9 mouse cellular contexts compared by ENCODE assay signal in the genomic region with DNA sequence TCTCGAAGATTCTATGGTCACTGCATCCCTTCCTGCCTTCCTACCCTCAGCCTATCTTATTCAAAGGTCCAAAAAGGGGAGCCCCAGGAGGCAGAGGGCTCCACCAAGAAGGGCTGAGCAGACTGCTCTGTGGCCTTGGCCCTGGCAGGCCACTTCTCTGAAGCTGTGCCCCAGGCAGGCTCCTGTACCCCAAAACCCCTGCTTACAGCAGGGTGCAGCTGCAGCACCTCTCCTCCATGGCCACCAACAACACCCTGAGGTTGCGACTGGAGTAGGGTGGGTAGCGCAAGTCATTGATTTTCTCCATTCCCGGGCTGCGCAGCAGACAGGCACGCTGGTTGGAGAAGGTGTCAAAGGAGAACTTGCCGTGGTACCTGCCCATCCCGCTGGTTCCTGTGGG. TPM values are rescaled to one million over a fixed set of nuclear protein-coding genes. Genes with fewer than 3 reads are reported as not detected.
A peak's percentile ranks its signal among the peaks of the same experiment; 100 is the strongest.
DNase-seq lines count a peak whose midpoint lies in the region; ATAC-seq and TF ChIP-seq lines count a peak whose summit lies in the region.
"Had no signal": no experiment of that assay in that cellular context is flagged by ENCODE, and none has a peak within 500 bp of the region (broad histone marks: within the 10 kb centered on the region; RNA-seq: fewer than 3 reads in every experiment).

No protein-coding gene starts in this region.

- no peaks in the 10 kb centered on the region for H3K9me3 ChIP-seq in heart, postnatal 0 days (replicated peaks; ENCODE audit: control insufficient read depth, low read length)
- no peaks in the 10 kb centered on the region for H3K9me3 ChIP-seq in hindbrain, embryonic 12.5 days (replicated peaks)
- no peaks in the 10 kb centered on the region for H3K9me3 ChIP-seq in midbrain, embryonic 12.5 days

- H3K9ac ChIP-seq in heart, postnatal 0 days (replicated peaks; ENCODE audit: low read depth, low read length): 0 out of 2 replicates have a peak overlapping the region, but pooled peaks have one; percentile 61
- peak overlapping the region; percentile 63; the same call in 1 of the 2 replicates for H3K9ac ChIP-seq in hindbrain, embryonic 12.5 days
- H3K9ac ChIP-seq in midbrain, embryonic 12.5 days (replicated peaks): peak overlapping the region; percentile 61; the same call in 1 of the 2 replicates

- ATAC-seq in heart, postnatal 0 days (ENCODE audit: insufficient read depth, low read depth): no peak
- no peak for ATAC-seq in hindbrain, embryonic 12.5 days (ENCODE audit: low FRiP score)
- ATAC-seq in midbrain, embryonic 12.5 days (ENCODE audit: low FRiP score, low read depth): no peak

- H3K4me2 ChIP-seq in heart, postnatal 0 days (ENCODE audit: low read depth, low read length): peak overlapping the region; percentile 81
- H3K4me2 ChIP-seq in hindbrain, embryonic 12.5 days (replicated peaks): peak overlapping the region; percentile 65
- H3K4me2 ChIP-seq in midbrain, embryonic 12.5 days (replicated peaks): peak overlapping the region; percentile 74

- TF ChIP-seq EP300 in heart, postnatal 0 days (IDR thresholded peaks at IDR 0.05; ENCODE audit: low read depth): no peak

- no peak for DNase-seq in heart, postnatal 0 days (ENCODE audit: low spot score)
- DNase-seq in heart, adult 8-10 months (ENCODE audit: low spot score): no peak
- DNase-seq in adrenal gland, adult (ENCODE audit: inconsistent age in 2 of 2, low spot score in 1 of 2): no peak
- no peak for DNase-seq in left cerebral cortex, postnatal 10 days (ENCODE audit: extremely low spot score in 1 of 2, low spot score in 2 of 2)
- DNase-seq in layer of hippocampus, postnatal 10 days (ENCODE audit: low spot score in 2 of 2): no peak
- DNase-seq: gastrocnemius, postnatal 36 days had no signal

- TF ChIP-seq CTCF in heart, postnatal 0 days (IDR thresholded peaks at IDR 0.05; ENCODE audit: low read depth): no peak
- TF ChIP-seq CTCF in bone marrow, adult 2 months (IDR thresholded peaks at IDR 0.05; ENCODE audit: control insufficient read depth, insufficient read depth, low read length): no peak

- H3K36me3 ChIP-seq in heart, postnatal 0 days (replicated peaks; ENCODE audit: control insufficient read depth, insufficient read depth, low read length): peaks cover 27% of the 10 kb centered on the region
- H3K36me3 ChIP-seq in hindbrain, embryonic 12.5 days: peaks cover 26% of the 10 kb centered on the region
- H3K36me3 ChIP-seq in midbrain, embryonic 12.5 days: peaks cover 26% of the 10 kb centered on the region

- H3K27ac ChIP-seq in heart, postnatal 0 days (ENCODE audit: low read depth): peak overlapping the region; percentile 86; the same call in 1 of the 2 replicates
- peak overlapping the region; percentile 58 for H3K27ac ChIP-seq in bone marrow, adult 2 months (ENCODE audit: control insufficient read depth, insufficient read depth, low read depth, low read length, poor library complexity)
- H3K27ac ChIP-seq in hindbrain, embryonic 12.5 days: no peak overlapping the region
- no peak overlapping the region for H3K27ac ChIP-seq in midbrain, embryonic 12.5 days (replicated peaks)

- intact Hi-C loops in left cerebral cortex, postnatal 10 days (cut with DNase I): no loop called here

- TF ChIP-seq POLR2A in bone marrow, adult 2 months (IDR thresholded peaks at IDR 0.05; ENCODE audit: borderline replicate concordance, control insufficient read depth, low read depth, low read length): no peak

- 84% methylated on average over 8 of the region's 8 CpGs for whole genome bisulfite sequencing in heart, postnatal 0 days
- WGBS in bone marrow, adult 2 months: 72% methylated on average over 8 of the region's 8 CpGs
- 89% methylated on average over 8 of the region's 8 CpGs for WGBS in hindbrain, embryonic 12.5 days
- 90% methylated on average over 8 of the region's 8 CpGs for WGBS in midbrain, embryonic 12.5 days

- no peaks in the 10 kb centered on the region for H3K27me3 ChIP-seq in heart, postnatal 0 days (ENCODE audit: control insufficient read depth, insufficient read depth, low read length)
- no peaks in the 10 kb centered on the region for H3K27me3 ChIP-seq in hindbrain, embryonic 12.5 days
- no peaks in the 10 kb centered on the region for H3K27me3 ChIP-seq in midbrain, embryonic 12.5 days

- H3K4me3 ChIP-seq in heart, postnatal 0 days (ENCODE audit: low read depth, low read length): peak overlapping the region; percentile 75
- peak overlapping the region; percentile 78 for H3K4me3 ChIP-seq in bone marrow, adult 2 months (replicated peaks; ENCODE audit: control insufficient read depth, low read depth, low read length)
- H3K4me3 ChIP-seq in hindbrain, embryonic 12.5 days: peak overlapping the region; percentile 74
- peak overlapping the region; percentile 72 for H3K4me3 ChIP-seq in midbrain, embryonic 12.5 days

- H3K4me1 ChIP-seq in heart, postnatal 0 days (ENCODE audit: control insufficient read depth, insufficient read depth): peaks cover 13% of the 10 kb centered on the region
- H3K4me1 ChIP-seq in bone marrow, adult 2 months (ENCODE audit: control insufficient read depth, insufficient read depth, low read length): peaks cover 8% of the 10 kb centered on the region
- peaks cover 19% of the 10 kb centered on the region for H3K4me1 ChIP-seq in hindbrain, embryonic 12.5 days
- peaks cover 17% of the 10 kb centered on the region for H3K4me1 ChIP-seq in midbrain, embryonic 12.5 days

RNA-seq across cellular contexts. Expression of gene Ndufs8, which starts 1.1 kb away (rescaled TPM):
- 506 and 520 TPM in 2 replicates for total RNA-seq in heart, postnatal 0 days (2014; rRNA removed; ENCODE audit: low replicate concordance)
- 681 and 696 TPM in 2 replicates for polyA plus RNA-seq in heart, postnatal 0 days (2015; fragmentation: Nextera tagmentation; extraction: Ambion mirVana)
- total RNA-seq in heart, adult 8-10 months (2022): 100 to 1,000 TPM; 481 to 543 (median 507) TPM
- polyA plus RNA-seq in bone marrow, adult 2 months (2011; ENCODE audit: insufficient read depth, insufficient read length, low replicate concordance, missing spikeins): 41.6 and 58.3 TPM in 2 replicates
- 180 and 207 TPM in 2 replicates for polyA plus RNA-seq in hindbrain, embryonic 12.5 days (2016; fragmentation: Nextera tagmentation; extraction: Ambion mirVana)
- 193 and 210 TPM in 2 replicates for polyA plus RNA-seq in midbrain, embryonic 12.5 days (2016; fragmentation: Nextera tagmentation; extraction: Ambion mirVana)
- total RNA-seq in left cerebral cortex, postnatal 10 days (2021): 100 to 1,000 TPM; 123 to 130 TPM
- total RNA-seq in layer of hippocampus, postnatal 10 days (2021): 100 to 1,000 TPM; 134 to 139 TPM

RNA-seq across cellular contexts. Expression of gene Tcirg1, which starts 6.8 kb away (rescaled TPM):
- 32.1 and 44.9 TPM in 2 replicates for total RNA-seq in heart, postnatal 0 days (2014; rRNA removed; ENCODE audit: low replicate concordance)
- 12.8 and 14.1 TPM in 2 replicates for polyA plus RNA-seq in heart, postnatal 0 days (2015; fragmentation: Nextera tagmentation; extraction: Ambion mirVana)
- 10 to 100 TPM in 2 of 4 experiments, 1 to 10 TPM in 2; 8.5 to 13.9 (median 9.3) TPM for total RNA-seq in heart, adult 8-10 months (2022)
- 116 and 292 TPM in 2 replicates for polyA plus RNA-seq in bone marrow, adult 2 months (2011; ENCODE audit: insufficient read depth, insufficient read length, low replicate concordance, missing spikeins)
- 24.9 and 29.9 TPM in 2 replicates for polyA plus RNA-seq in hindbrain, embryonic 12.5 days (2016; fragmentation: Nextera tagmentation; extraction: Ambion mirVana)
- polyA plus RNA-seq in midbrain, embryonic 12.5 days (2016; fragmentation: Nextera tagmentation; extraction: Ambion mirVana): 16.3 and 18.7 TPM in 2 replicates
- total RNA-seq in left cerebral cortex, postnatal 10 days (2021): 10 to 100 TPM; 14.2 to 22.4 TPM
- total RNA-seq in layer of hippocampus, postnatal 10 days (2021): 10 to 100 TPM; 19.1 to 26.0 TPM

RNA-seq across cellular contexts. Expression of gene Aldh3b1, which starts 15.9 kb away (rescaled TPM):
- total RNA-seq in heart, postnatal 0 days (2014; rRNA removed; ENCODE audit: low replicate concordance): 1.9 and 2.1 TPM in 2 replicates
- 3.1 and 3.2 TPM in 2 replicates for polyA plus RNA-seq in heart, postnatal 0 days (2015; fragmentation: Nextera tagmentation; extraction: Ambion mirVana)
- 1 to 10 TPM in 3 of 4 experiments, under 1 TPM in 1; 0.76 to 2.2 (median 1.6) TPM for total RNA-seq in heart, adult 8-10 months (2022)
- polyA plus RNA-seq in bone marrow, adult 2 months (2011; ENCODE audit: insufficient read depth, insufficient read length, low replicate concordance, missing spikeins): 12.7 and 47.1 TPM in 2 replicates
- 1.0 and 1.2 TPM in 2 replicates for polyA plus RNA-seq in hindbrain, embryonic 12.5 days (2016; fragmentation: Nextera tagmentation; extraction: Ambion mirVana)
- polyA plus RNA-seq in midbrain, embryonic 12.5 days (2016; fragmentation: Nextera tagmentation; extraction: Ambion mirVana): 0.83 and 0.96 TPM in 2 replicates
- 1 to 10 TPM; 1.5 to 1.7 TPM for total RNA-seq in left cerebral cortex, postnatal 10 days (2021)
- total RNA-seq in layer of hippocampus, postnatal 10 days (2021): 1 to 10 TPM; 1.3 to 1.7 TPM

RNA-seq across cellular contexts. Expression of gene Unc93b1, which starts 21.3 kb away (rescaled TPM):
- total RNA-seq in heart, postnatal 0 days (2014; rRNA removed; ENCODE audit: low replicate concordance): 11.9 and 29.6 TPM in 2 replicates
- polyA plus RNA-seq in heart, postnatal 0 days (2015; fragmentation: Nextera tagmentation; extraction: Ambion mirVana): 15.5 and 18.1 TPM in 2 replicates
- 10 to 100 TPM; 11.1 to 19.2 (median 13.7) TPM for total RNA-seq in heart, adult 8-10 months (2022)
- 80.1 and 177 TPM in 2 replicates for polyA plus RNA-seq in bone marrow, adult 2 months (2011; ENCODE audit: insufficient read depth, insufficient read length, low replicate concordance, missing spikeins)
- 8.1 and 8.5 TPM in 2 replicates for polyA plus RNA-seq in hindbrain, embryonic 12.5 days (2016; fragmentation: Nextera tagmentation; extraction: Ambion mirVana)
- 8.5 and 10.4 TPM in 2 replicates for polyA plus RNA-seq in midbrain, embryonic 12.5 days (2016; fragmentation: Nextera tagmentation; extraction: Ambion mirVana)
- 10 to 100 TPM; 15.0 to 16.3 TPM for total RNA-seq in left cerebral cortex, postnatal 10 days (2021)
- total RNA-seq in layer of hippocampus, postnatal 10 days (2021): 10 to 100 TPM; 13.9 to 20.7 TPM

RNA-seq across cellular contexts. Expression of gene Aldh3b3, which starts 44.8 kb away (rescaled TPM):
- not detected in 2 replicates for total RNA-seq in heart, postnatal 0 days (2014; rRNA removed; ENCODE audit: low replicate concordance)
- polyA plus RNA-seq in heart, postnatal 0 days (2015; fragmentation: Nextera tagmentation; extraction: Ambion mirVana): 0.22 and 0.29 TPM in 2 replicates
- total RNA-seq in heart, adult 8-10 months (2022): 1 to 10 TPM in 1 of 4 experiments, under 1 TPM in 3; 0.35 to 1.2 (median 0.55) TPM
- 1.6 and 4.4 TPM in 2 replicates for polyA plus RNA-seq in bone marrow, adult 2 months (2011; ENCODE audit: insufficient read depth, insufficient read length, low replicate concordance, missing spikeins)
- not detected in 2 replicates for polyA plus RNA-seq in hindbrain, embryonic 12.5 days (2016; fragmentation: Nextera tagmentation; extraction: Ambion mirVana)
- not detected in 2 replicates for polyA plus RNA-seq in midbrain, embryonic 12.5 days (2016; fragmentation: Nextera tagmentation; extraction: Ambion mirVana)
- not detected for total RNA-seq in left cerebral cortex, postnatal 10 days (2021)
- total RNA-seq in layer of hippocampus, postnatal 10 days (2021): not detected
- total RNA-seq: gastrocnemius, postnatal 36 days had no signal

Comparison
In these comparisons a context has a peak if more than half of its experiments do, and no peak if none do; other contexts are left out.
1. H3K27ac ChIP-seq: peak in heart, postnatal 0 days (single experiment) and bone marrow, adult 2 months (single experiment); none in hindbrain, embryonic 12.5 days (single experiment) and midbrain, embryonic 12.5 days (single experiment).
2. Peak in every context shown above with its lines, with median percentiles within 50 percentile points of each other: H3K4me2 ChIP-seq, H3K4me3 ChIP-seq and H3K9ac ChIP-seq.